ENCODE assay signal across 20 mouse cellular contexts in genomic region chr7:144003471-144003870, GRCm38 (mm10). TPM values are rescaled to one million over a fixed set of nuclear protein-coding genes. Genes with fewer than 3 reads are reported as not detected.
"Had no signal": no experiment of that assay in that cellular context is flagged by ENCODE, and none has a peak within 500 bp of the region (broad histone marks: within the 10 kb centered on the region; RNA-seq: fewer than 3 reads in every experiment).

No protein-coding gene starts in this region.

- DNase-seq: cerebellum, postnatal 14 days; cerebellum, postnatal 25 days; cerebellum, postnatal 36 days; embryo, embryonic 11 days; forebrain, postnatal 0 days; gastrocnemius, adult 2 months; gastrocnemius, postnatal 10 days; gastrocnemius, postnatal 14 days; gastrocnemius, postnatal 25 days; gastrocnemius, postnatal 36 days; heart, adult 11 months; heart, adult 18-20 months; heart, adult 2 months had no signal

- ATAC-seq: forebrain, embryonic 13.5 days; forebrain, embryonic 14.5 days; forebrain, embryonic 15.5 days; forebrain, embryonic 16.5 days; forebrain, postnatal 0 days had no signal

RNA-seq across cellular contexts. Expression of gene Shank2, which starts 1.7 kb away (rescaled TPM):
- total RNA-seq: common myeloid progenitor, adult 5-6 weeks; granulocyte monocyte progenitor cell, adult 5-6 weeks had no signal
- polyA plus RNA-seq: erythroblast, embryonic 14.5 days had no signal
